ENCODE assay signal across 10 mouse cellular contexts in the genomic region with DNA sequence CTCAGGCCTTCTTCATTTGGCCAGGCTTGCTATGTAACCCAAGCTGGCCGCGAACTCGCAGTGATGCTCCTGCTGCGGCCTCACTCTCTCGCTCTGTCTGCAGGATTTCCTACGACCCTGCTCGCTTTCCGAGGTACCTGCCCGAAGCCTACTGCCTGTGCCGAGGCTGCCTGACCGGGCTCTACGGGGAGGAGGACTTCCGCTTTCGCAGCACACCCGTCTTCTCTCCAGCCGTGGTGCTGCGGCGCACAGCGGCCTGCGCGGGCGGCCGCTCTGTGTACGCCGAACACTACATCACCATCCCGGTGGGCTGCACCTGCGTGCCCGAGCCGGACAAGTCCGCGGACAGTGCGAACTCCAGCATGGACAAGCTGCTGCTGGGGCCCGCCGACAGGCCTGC. TPM values are rescaled to one million over a fixed set of nuclear protein-coding genes. Genes with fewer than 3 reads are reported as not detected.
DNase-seq lines count a peak whose midpoint lies in the region; ATAC-seq lines count a peak whose summit lies in the region.
"Had no signal": no experiment of that assay in that cellular context is flagged by ENCODE, and none has a peak within 500 bp of the region (broad histone marks: within the 10 kb centered on the region; RNA-seq: fewer than 3 reads in every experiment).

No protein-coding gene starts in this region.

- H3K27me3 ChIP-seq in forebrain, embryonic 10.5 days (ENCODE audit: poor library complexity, severe bottlenecking), result peaks cover 67% of the 10 kb centered on the region
- peaks cover 2% of the 10 kb centered on the region; the same call in 1 of the 2 replicates for H3K27me3 ChIP-seq in forebrain, embryonic 16.5 days (replicated peaks; ENCODE audit: control insufficient read depth, insufficient read depth, low read length)
- H3K27me3 ChIP-seq in midbrain, embryonic 10.5 days (ENCODE audit: low read depth, poor library complexity, severe bottlenecking), result peaks cover 45% of the 10 kb centered on the region
- no peaks in the 10 kb centered on the region for H3K27me3 ChIP-seq in midbrain, embryonic 16.5 days (ENCODE audit: control insufficient read depth, insufficient read depth, low read depth, low read length)
- peaks cover 31% of the 10 kb centered on the region for H3K27me3 ChIP-seq in forebrain, embryonic 13.5 days
- no peaks in the 10 kb centered on the region for H3K27me3 ChIP-seq in megakaryocyte, embryonic 14.5 days (replicated peaks)
- H3K27me3 ChIP-seq in kidney, embryonic 16.5 days (ENCODE audit: insufficient read depth, low read length), result no peaks in the 10 kb centered on the region

- H3K27ac ChIP-seq in forebrain, embryonic 10.5 days, result peak overlapping the region; percentile 58; the same call in 1 of the 2 replicates
- no peak overlapping the region for H3K27ac ChIP-seq in forebrain, embryonic 16.5 days (ENCODE audit: low read length)
- peak overlapping the region; percentile 9; the same call in 1 of the 2 replicates for H3K27ac ChIP-seq in midbrain, embryonic 10.5 days (replicated peaks)
- H3K27ac ChIP-seq in midbrain, embryonic 16.5 days (ENCODE audit: low read length), result no peak overlapping the region
- H3K27ac ChIP-seq in forebrain, embryonic 13.5 days, result no peak overlapping the region
- H3K27ac ChIP-seq in kidney, embryonic 16.5 days (ENCODE audit: low read length), result no peak overlapping the region
- H3K27ac ChIP-seq: heart, adult 2 months had no signal

- DNase-seq in forebrain, embryonic 10.5 days (ENCODE audit: extremely low spot score, low spot score), result no peak
- DNase-seq in midbrain, embryonic 10.5 days (ENCODE audit: low spot score), result no peak
- DNase-seq in cerebellum, adult 9-10 months, result no peak
- DNase-seq: kidney, postnatal 10 days had no signal

- no peak for ATAC-seq in forebrain, embryonic 16.5 days
- ATAC-seq in midbrain, embryonic 16.5 days, result no peak
- peak; percentile 24; the same call in 1 of the 2 replicates for ATAC-seq in forebrain, embryonic 13.5 days
- ATAC-seq in kidney, embryonic 16.5 days (ENCODE audit: low FRiP score, low TSS enrichment), result no peak

- peaks cover 26% of the 10 kb centered on the region for H3K4me1 ChIP-seq in forebrain, embryonic 10.5 days
- H3K4me1 ChIP-seq in forebrain, embryonic 16.5 days (replicated peaks; ENCODE audit: control insufficient read depth, insufficient read depth, low read length), result peaks cover 9% of the 10 kb centered on the region
- peaks cover 27% of the 10 kb centered on the region for H3K4me1 ChIP-seq in midbrain, embryonic 10.5 days
- peaks cover 4% of the 10 kb centered on the region; the same call in 1 of the 2 replicates for H3K4me1 ChIP-seq in midbrain, embryonic 16.5 days (ENCODE audit: control insufficient read depth, insufficient read depth, low read length)
- peaks cover 13% of the 10 kb centered on the region for H3K4me1 ChIP-seq in forebrain, embryonic 13.5 days
- H3K4me1 ChIP-seq in megakaryocyte, embryonic 14.5 days, result peaks cover 32% of the 10 kb centered on the region
- 0 out of 2 replicates have a peak, but pooled peaks cover 6% of the 10 kb centered on the region for H3K4me1 ChIP-seq in kidney, embryonic 16.5 days (ENCODE audit: insufficient read depth, low read length)

- 31% methylated on average over 34 of the region's 34 CpGs for WGBS in forebrain, embryonic 10.5 days
- WGBS in forebrain, embryonic 16.5 days, result 36% methylated on average over 34 of the region's 34 CpGs
- WGBS in midbrain, embryonic 10.5 days, result 41% methylated on average over 34 of the region's 34 CpGs
- WGBS in midbrain, embryonic 16.5 days, result 46% methylated on average over 34 of the region's 34 CpGs
- 43% methylated on average over 34 of the region's 34 CpGs for WGBS in forebrain, embryonic 13.5 days
- WGBS in kidney, embryonic 16.5 days, result 73% methylated on average over 34 of the region's 34 CpGs

- peak overlapping the region; percentile 40 for H3K4me3 ChIP-seq in forebrain, embryonic 10.5 days
- H3K4me3 ChIP-seq in forebrain, embryonic 16.5 days (replicated peaks; ENCODE audit: low read length), result no peak overlapping the region
- H3K4me3 ChIP-seq in midbrain, embryonic 10.5 days, result peak overlapping the region; percentile 36; the same call in 1 of the 2 replicates
- no peak overlapping the region for H3K4me3 ChIP-seq in midbrain, embryonic 16.5 days (ENCODE audit: low read depth, low read length)
- no peak overlapping the region; the same call in 1 of the 2 replicates for H3K4me3 ChIP-seq in forebrain, embryonic 13.5 days
- peak overlapping the region; percentile 71 for H3K4me3 ChIP-seq in megakaryocyte, embryonic 14.5 days (replicated peaks)
- no peak overlapping the region for H3K4me3 ChIP-seq in kidney, embryonic 16.5 days (ENCODE audit: low read length)
- H3K4me3 ChIP-seq: heart, adult 2 months had no signal

- H3K9me3 ChIP-seq in forebrain, embryonic 10.5 days, result 0 out of 2 replicates have a peak, but pooled peaks cover 4% of the 10 kb centered on the region
- H3K9me3 ChIP-seq in forebrain, embryonic 16.5 days (ENCODE audit: control insufficient read depth, low read length), result no peaks in the 10 kb centered on the region
- H3K9me3 ChIP-seq in midbrain, embryonic 10.5 days (replicated peaks), result no peaks in the 10 kb centered on the region
- peaks cover 3% of the 10 kb centered on the region; the same call in 1 of the 2 replicates for H3K9me3 ChIP-seq in midbrain, embryonic 16.5 days (replicated peaks; ENCODE audit: control insufficient read depth, low read length, poor library complexity, severe bottlenecking)
- H3K9me3 ChIP-seq in forebrain, embryonic 13.5 days (replicated peaks), result no peaks in the 10 kb centered on the region
- peaks cover 14% of the 10 kb centered on the region for H3K9me3 ChIP-seq in megakaryocyte, embryonic 14.5 days
- H3K9me3 ChIP-seq in kidney, embryonic 16.5 days (ENCODE audit: low read length), result no peaks in the 10 kb centered on the region

- no peak overlapping the region for H3K4me2 ChIP-seq in forebrain, embryonic 16.5 days (ENCODE audit: low read length)
- H3K4me2 ChIP-seq in midbrain, embryonic 16.5 days (ENCODE audit: low read length), result no peak overlapping the region
- H3K4me2 ChIP-seq in forebrain, embryonic 13.5 days, result peak overlapping the region; percentile 43
- H3K4me2 ChIP-seq in kidney, embryonic 16.5 days (replicated peaks; ENCODE audit: low read depth, low read length), result no peak overlapping the region

- no peak overlapping the region for H3K9ac ChIP-seq in forebrain, embryonic 16.5 days (replicated peaks; ENCODE audit: low read depth, low read length)
- no peak overlapping the region for H3K9ac ChIP-seq in midbrain, embryonic 16.5 days (ENCODE audit: low read depth, low read length)
- no peak overlapping the region for H3K9ac ChIP-seq in forebrain, embryonic 13.5 days
- H3K9ac ChIP-seq in kidney, embryonic 16.5 days (replicated peaks; ENCODE audit: low read length), result no peak overlapping the region

- 0 out of 2 replicates have a peak, but pooled peaks cover 1% of the 10 kb centered on the region for H3K36me3 ChIP-seq in forebrain, embryonic 10.5 days (replicated peaks)
- peaks cover 6% of the 10 kb centered on the region; the same call in 1 of the 2 replicates for H3K36me3 ChIP-seq in forebrain, embryonic 16.5 days (ENCODE audit: control insufficient read depth, insufficient read depth)
- H3K36me3 ChIP-seq in midbrain, embryonic 10.5 days, result peaks cover 1% of the 10 kb centered on the region; the same call in 1 of the 2 replicates
- peaks cover 2% of the 10 kb centered on the region for H3K36me3 ChIP-seq in midbrain, embryonic 16.5 days (ENCODE audit: control insufficient read depth, insufficient read depth, low read length)
- H3K36me3 ChIP-seq in forebrain, embryonic 13.5 days (ENCODE audit: poor library complexity, severe bottlenecking), result no peaks in the 10 kb centered on the region
- peaks cover 11% of the 10 kb centered on the region for H3K36me3 ChIP-seq in megakaryocyte, embryonic 14.5 days (replicated peaks; ENCODE audit: low read length)
- no peaks in the 10 kb centered on the region for H3K36me3 ChIP-seq in kidney, embryonic 16.5 days (ENCODE audit: insufficient read depth, low read length)

RNA-seq across cellular contexts. Expression of a gene that starts 17.7 kb away (rescaled TPM):
- 0.23 and 0.51 TPM in 2 replicates for polyA plus RNA-seq in forebrain, embryonic 10.5 days (2016; fragmentation: Nextera tagmentation; extraction: Ambion mirVana)
- 4.7 and 5.0 TPM in 2 replicates for polyA plus RNA-seq in forebrain, embryonic 16.5 days (2015; fragmentation: Nextera tagmentation; extraction: Ambion mirVana)
- polyA plus RNA-seq in midbrain, embryonic 10.5 days (2016; fragmentation: Nextera tagmentation; extraction: Ambion mirVana), result 0.74 and 1.4 TPM in 2 replicates
- polyA plus RNA-seq in midbrain, embryonic 16.5 days (2015; fragmentation: Nextera tagmentation; extraction: Ambion mirVana), result 6.8 and 7.2 TPM in 2 replicates
- polyA plus RNA-seq in forebrain, embryonic 13.5 days (2015; fragmentation: Nextera tagmentation; extraction: Ambion mirVana), result 1.7 and 2.7 TPM in 2 replicates
- not detected in 2 replicates for polyA plus RNA-seq in megakaryocyte, embryonic 14.5 days (2012; ENCODE audit: insufficient read depth, low replicate concordance)
- polyA plus RNA-seq in kidney, embryonic 16.5 days (2015; fragmentation: Nextera tagmentation; extraction: Ambion mirVana), result 1.0 and 2.1 TPM in 2 replicates

RNA-seq across cellular contexts. Expression of a gene that starts 29.2 kb away (rescaled TPM):
- 95.9 and 99.0 TPM in 2 replicates for polyA plus RNA-seq in forebrain, embryonic 10.5 days (2016; fragmentation: Nextera tagmentation; extraction: Ambion mirVana)
- polyA plus RNA-seq in forebrain, embryonic 16.5 days (2015; fragmentation: Nextera tagmentation; extraction: Ambion mirVana), result 98.0 and 103 TPM in 2 replicates
- polyA plus RNA-seq in midbrain, embryonic 10.5 days (2016; fragmentation: Nextera tagmentation; extraction: Ambion mirVana), result 91.0 and 110 TPM in 2 replicates
- 87.3 and 89.3 TPM in 2 replicates for polyA plus RNA-seq in midbrain, embryonic 16.5 days (2015; fragmentation: Nextera tagmentation; extraction: Ambion mirVana)
- polyA plus RNA-seq in forebrain, embryonic 13.5 days (2015; fragmentation: Nextera tagmentation; extraction: Ambion mirVana), result 98.6 and 104 TPM in 2 replicates
- 2.2 TPM in 1 of 2 replicates, not detected in the other for polyA plus RNA-seq in megakaryocyte, embryonic 14.5 days (2012; ENCODE audit: insufficient read depth, low replicate concordance)
- polyA plus RNA-seq in kidney, embryonic 16.5 days (2015; fragmentation: Nextera tagmentation; extraction: Ambion mirVana), result 81.1 and 88.1 TPM in 2 replicates

Comparison
In these comparisons a context has a peak if more than half of its experiments do, and no peak if none do; other contexts are left out.
1. H3K27ac ChIP-seq: peak in forebrain, embryonic 10.5 days (single experiment) and midbrain, embryonic 10.5 days (single experiment); none in forebrain, embryonic 16.5 days (single experiment), midbrain, embryonic 16.5 days (single experiment), forebrain, embryonic 13.5 days (single experiment) and kidney, embryonic 16.5 days (single experiment).
2. H3K4me3 ChIP-seq: peak in forebrain, embryonic 10.5 days (single experiment), midbrain, embryonic 10.5 days (single experiment) and megakaryocyte, embryonic 14.5 days (single experiment); none in forebrain, embryonic 16.5 days (single experiment), midbrain, embryonic 16.5 days (single experiment), forebrain, embryonic 13.5 days (single experiment) and kidney, embryonic 16.5 days (single experiment).
3. RNA of a gene that starts 29.2 kb away (polyA plus RNA-seq): 91.0 to 110 TPM in midbrain, embryonic 10.5 days, 98.0 to 103 TPM in forebrain, embryonic 16.5 days, 95.9 to 99.0 TPM in forebrain, embryonic 10.5 days, 98.6 to 104 TPM in forebrain, embryonic 13.5 days, 81.1 to 88.1 TPM in kidney, embryonic 16.5 days and 87.3 to 89.3 TPM in midbrain, embryonic 16.5 days; 2.2 TPM in megakaryocyte, embryonic 14.5 days; every median in the first group is over 10 times any median in the second.